Mouse (Mus musculus): Measurements from ENCODE around the gene Rasgef1b. TPM values are rescaled to one million over a fixed set of nuclear protein-coding genes. Genes with fewer than 3 reads are reported as not detected.

Gene Rasgef1b
- polyA plus RNA-seq, 1 experiment from 2014 or later = 25.5 TPM

DNA sequence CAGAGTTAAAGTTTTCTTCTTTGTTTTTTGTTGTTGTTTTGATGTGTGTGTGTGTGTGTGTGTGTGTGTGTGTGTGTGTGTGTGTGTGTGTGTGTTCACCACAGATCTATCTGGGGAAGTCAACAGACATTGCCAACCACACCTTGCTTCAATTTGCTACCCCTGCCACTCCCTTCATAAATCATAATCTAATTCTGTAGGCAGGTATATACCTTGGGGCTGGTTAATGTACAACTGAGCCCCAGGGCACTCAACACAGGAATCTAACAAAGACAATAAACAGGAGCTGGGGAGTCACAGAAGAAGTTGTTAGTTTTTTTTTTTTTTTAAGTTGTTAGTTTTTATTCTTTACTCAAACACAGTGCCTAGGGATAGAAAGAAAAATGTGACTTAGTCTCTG is 403.6 kb downstream of the Rasgef1b start:
- Histone ChIP-seq H3K4me1 (replicated peaks; ENCODE audit: control insufficient read depth, insufficient read depth, low read length) (no peaks in the 10 kb centered on the region), H3K9me3 (ENCODE audit: control insufficient read depth, low read length) (no peaks in the 10 kb centered on the region), H3K4me2 (ENCODE audit: low read depth, low read length, severe bottlenecking) (no peak overlapping the region), H3K9ac (ENCODE audit: low read length) (no peak overlapping the region), H3K4me3 (ENCODE audit: low read depth, low read length) (no peak overlapping the region), H3K27ac (ENCODE audit: low read depth, low read length) (no peak overlapping the region), H3K36me3 (ENCODE audit: control insufficient read depth, insufficient read depth, low read length) (no peaks in the 10 kb centered on the region), H3K27me3 (ENCODE audit: control insufficient read depth, insufficient read depth, low read length) (no peaks in the 10 kb centered on the region)
- ATAC-seq (replicated peaks; ENCODE audit: low FRiP score) = no peak
- DNase-seq (ENCODE audit: low spot score) = no peak

DNA sequence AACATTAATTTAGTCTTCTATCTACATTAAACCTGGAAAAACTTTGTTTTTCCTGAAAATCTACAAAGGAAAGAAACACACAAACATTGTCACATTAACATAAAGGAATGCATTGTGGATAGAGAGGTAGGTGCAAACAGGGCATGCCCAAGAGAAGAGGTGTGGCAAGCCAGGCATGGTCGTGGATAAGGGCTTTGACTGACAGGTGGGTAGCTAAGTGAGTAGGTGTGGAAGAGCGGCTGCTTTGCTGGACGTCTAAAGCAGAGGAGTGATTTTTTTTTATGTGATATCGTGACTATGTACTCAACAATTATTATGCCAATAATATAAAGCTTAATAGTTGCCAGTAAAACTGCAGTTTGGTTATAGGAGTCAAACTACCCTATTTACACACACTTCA is 408.1 kb downstream of the Rasgef1b start:
- Histone ChIP-seq H3K9me3 (ENCODE audit: control insufficient read depth, low read length) (no peaks in the 10 kb centered on the region), H3K4me2 (ENCODE audit: low read depth, low read length, severe bottlenecking) (no peak overlapping the region), H3K4me1 (replicated peaks; ENCODE audit: control insufficient read depth, insufficient read depth, low read length) (no peaks in the 10 kb centered on the region), H3K9ac (ENCODE audit: low read length) (no peak overlapping the region), H3K27ac (ENCODE audit: low read depth, low read length) (no peak overlapping the region), H3K4me3 (ENCODE audit: low read depth, low read length) (no peak overlapping the region), H3K27me3 (ENCODE audit: control insufficient read depth, insufficient read depth, low read length) (no peaks in the 10 kb centered on the region), H3K36me3 (ENCODE audit: control insufficient read depth, insufficient read depth, low read length) (no peaks in the 10 kb centered on the region)
- ATAC-seq (replicated peaks; ENCODE audit: low FRiP score) (no peak), DNase-seq (ENCODE audit: low spot score) (no peak)
- WGBS = 77% methylated on average over 4 of the region's 4 CpGs

DNA sequence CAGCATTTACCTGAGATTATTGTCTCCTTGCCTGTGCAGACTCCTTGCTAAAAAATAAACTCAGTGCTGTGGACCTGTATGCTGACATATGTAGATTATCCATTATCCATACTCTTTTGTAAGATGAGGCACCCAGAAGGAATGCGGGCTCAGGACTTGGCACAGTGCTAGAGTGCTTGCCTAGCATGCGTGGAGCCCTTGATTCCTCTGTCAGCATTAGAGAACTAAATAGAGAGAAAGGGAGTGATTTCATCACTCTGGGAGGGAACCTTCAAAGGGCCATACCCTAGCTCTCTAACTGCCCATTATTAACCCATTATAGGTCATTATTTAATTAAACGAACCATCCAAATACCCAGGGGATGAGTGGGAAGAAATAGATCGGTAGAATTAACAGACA is 430.9 kb downstream of the Rasgef1b start:
- Histone ChIP-seq H3K27ac (ENCODE audit: low read depth, low read length) (no peak overlapping the region), H3K4me1 (replicated peaks; ENCODE audit: control insufficient read depth, insufficient read depth, low read length) (no peaks in the 10 kb centered on the region), H3K36me3 (ENCODE audit: control insufficient read depth, insufficient read depth, low read length) (no peaks in the 10 kb centered on the region), H3K9ac (ENCODE audit: low read length) (no peak overlapping the region), H3K27me3 (ENCODE audit: control insufficient read depth, insufficient read depth, low read length) (no peaks in the 10 kb centered on the region), H3K4me3 (ENCODE audit: low read depth, low read length) (no peak overlapping the region), H3K4me2 (ENCODE audit: low read depth, low read length, severe bottlenecking) (no peak overlapping the region), H3K9me3 (ENCODE audit: control insufficient read depth, low read length) (no peaks in the 10 kb centered on the region)
- whole genome bisulfite sequencing = 62% methylated on average over 4 of the region's 4 CpGs
- no peak for DNase-seq (ENCODE audit: low spot score)
- no peak for ATAC-seq (replicated peaks; ENCODE audit: low FRiP score)

DNA sequence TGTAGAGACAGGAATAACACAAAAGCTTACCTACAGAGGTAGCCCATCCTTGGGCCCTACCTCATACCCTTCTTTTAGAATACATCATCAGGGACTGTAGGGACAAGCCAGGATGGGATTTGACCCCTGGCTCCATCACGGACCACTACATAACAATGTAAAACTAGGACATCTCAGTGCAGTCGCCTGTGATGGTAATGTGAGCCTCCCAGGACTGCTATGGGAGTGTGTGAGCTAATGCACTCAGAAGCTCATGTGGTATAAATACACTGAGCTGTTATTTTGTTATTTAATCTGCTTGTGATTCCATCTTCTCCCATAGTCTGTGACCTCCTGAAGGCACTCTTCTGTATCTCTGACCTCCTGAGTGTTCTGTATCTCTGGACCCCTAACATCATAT is 432.5 kb downstream of the Rasgef1b start:
- Histone ChIP-seq H3K4me3 (ENCODE audit: low read depth, low read length) (no peak overlapping the region), H3K4me2 (ENCODE audit: low read depth, low read length, severe bottlenecking) (no peak overlapping the region), H3K36me3 (ENCODE audit: control insufficient read depth, insufficient read depth, low read length) (no peaks in the 10 kb centered on the region), H3K4me1 (replicated peaks; ENCODE audit: control insufficient read depth, insufficient read depth, low read length) (no peaks in the 10 kb centered on the region), H3K27ac (ENCODE audit: low read depth, low read length) (no peak overlapping the region), H3K27me3 (ENCODE audit: control insufficient read depth, insufficient read depth, low read length) (no peaks in the 10 kb centered on the region), H3K9ac (ENCODE audit: low read length) (no peak overlapping the region), H3K9me3 (ENCODE audit: control insufficient read depth, low read length) (no peaks in the 10 kb centered on the region)
- no peak for DNase-seq (ENCODE audit: low spot score)
- no peak for ATAC-seq (replicated peaks; ENCODE audit: low FRiP score)
- WGBS = 87% methylated on average over 2 of the region's 2 CpGs

DNA sequence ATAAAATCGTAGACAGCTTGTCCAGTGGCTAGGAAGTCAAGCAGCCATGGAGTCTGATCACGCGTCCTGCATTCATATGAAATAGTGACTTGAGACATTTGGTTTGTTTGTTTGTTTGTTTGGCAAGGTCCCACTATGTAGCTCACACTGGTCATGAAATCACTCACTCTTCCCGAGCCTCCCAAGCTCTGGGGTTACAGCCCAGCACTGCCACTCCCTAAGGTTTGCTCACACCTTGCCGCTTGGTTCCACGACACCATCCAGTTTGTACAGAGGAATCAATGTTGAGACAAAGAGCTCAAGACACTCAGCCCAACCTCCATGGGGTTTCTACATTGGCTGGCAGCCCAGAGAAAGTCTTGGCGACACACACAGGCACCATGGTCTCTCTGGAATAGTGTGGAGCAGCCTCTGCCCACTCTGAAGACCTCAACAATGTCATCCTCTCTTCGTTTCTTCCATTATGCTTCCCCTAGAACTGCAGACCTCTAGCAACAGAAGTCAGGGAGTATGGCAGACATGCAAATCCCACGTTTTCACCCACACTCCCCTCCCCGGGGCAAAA is 436.5 kb downstream of the Rasgef1b start:
- Histone ChIP-seq H3K36me3 (ENCODE audit: control insufficient read depth, insufficient read depth, low read length) (no peaks in the 10 kb centered on the region), H3K4me1 (replicated peaks; ENCODE audit: control insufficient read depth, insufficient read depth, low read length) (no peaks in the 10 kb centered on the region), H3K27me3 (ENCODE audit: control insufficient read depth, insufficient read depth, low read length) (no peaks in the 10 kb centered on the region), H3K4me3 (ENCODE audit: low read depth, low read length) (no peak overlapping the region), H3K4me2 (ENCODE audit: low read depth, low read length, severe bottlenecking) (no peak overlapping the region), H3K27ac (ENCODE audit: low read depth, low read length) (no peak overlapping the region), H3K9ac (ENCODE audit: low read length) (no peak overlapping the region), H3K9me3 (ENCODE audit: control insufficient read depth, low read length) (no peaks in the 10 kb centered on the region)
- DNase-seq (ENCODE audit: low spot score) (no peak), ATAC-seq (replicated peaks; ENCODE audit: low FRiP score) (no peak)
- WGBS = 91% methylated on average over 10 of the region's 10 CpGs

DNA sequence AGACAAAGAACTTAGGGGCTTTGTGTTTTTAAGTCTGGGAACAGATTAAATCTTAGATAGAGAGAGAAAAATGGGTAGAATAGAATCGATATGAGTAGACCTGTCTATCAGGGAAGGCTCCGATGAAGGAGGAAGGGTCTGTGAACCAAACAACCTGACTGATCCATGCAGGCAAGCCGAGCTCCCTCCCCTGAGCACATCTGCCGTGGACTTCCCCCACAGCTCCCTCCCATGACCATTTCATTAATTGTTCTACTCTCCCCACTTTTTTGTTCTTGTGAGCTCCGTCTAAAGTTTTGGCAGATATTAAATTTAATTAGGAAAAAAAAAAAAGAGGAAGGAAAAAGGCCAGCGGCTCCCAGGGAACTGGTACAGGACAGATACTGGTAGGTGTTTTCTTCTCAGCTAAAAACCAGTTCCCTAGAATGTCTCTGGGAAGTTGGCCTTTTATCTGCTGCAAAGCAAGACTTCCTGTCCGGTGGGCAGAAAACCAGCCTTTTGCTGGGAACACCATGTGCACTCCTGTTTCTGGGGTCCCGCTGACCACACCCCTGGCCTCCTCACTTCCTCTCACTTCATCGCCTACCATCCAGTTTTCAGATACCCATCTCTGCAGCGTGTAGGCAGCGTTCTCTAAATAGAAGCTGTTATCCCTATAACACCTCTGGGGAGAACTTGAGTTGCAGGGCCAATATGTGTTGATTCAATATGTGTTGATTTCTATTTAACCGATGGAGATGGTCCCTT is 437.6 kb downstream of the Rasgef1b start:
- Histone ChIP-seq H3K27me3 (ENCODE audit: control insufficient read depth, insufficient read depth, low read length) (no peaks in the 10 kb centered on the region), H3K9ac (ENCODE audit: low read length) (no peak overlapping the region), H3K36me3 (ENCODE audit: control insufficient read depth, insufficient read depth, low read length) (no peaks in the 10 kb centered on the region), H3K4me1 (replicated peaks; ENCODE audit: control insufficient read depth, insufficient read depth, low read length) (no peaks in the 10 kb centered on the region), H3K9me3 (ENCODE audit: control insufficient read depth, low read length) (no peaks in the 10 kb centered on the region), H3K4me3 (ENCODE audit: low read depth, low read length) (no peak overlapping the region), H3K4me2 (ENCODE audit: low read depth, low read length, severe bottlenecking) (no peak overlapping the region), H3K27ac (ENCODE audit: low read depth, low read length) (no peak overlapping the region)
- ATAC-seq (replicated peaks; ENCODE audit: low FRiP score) (no peak), DNase-seq (ENCODE audit: low spot score) (no peak)
- WGBS = 86% methylated on average over 12 of the region's 12 CpGs

DNA sequence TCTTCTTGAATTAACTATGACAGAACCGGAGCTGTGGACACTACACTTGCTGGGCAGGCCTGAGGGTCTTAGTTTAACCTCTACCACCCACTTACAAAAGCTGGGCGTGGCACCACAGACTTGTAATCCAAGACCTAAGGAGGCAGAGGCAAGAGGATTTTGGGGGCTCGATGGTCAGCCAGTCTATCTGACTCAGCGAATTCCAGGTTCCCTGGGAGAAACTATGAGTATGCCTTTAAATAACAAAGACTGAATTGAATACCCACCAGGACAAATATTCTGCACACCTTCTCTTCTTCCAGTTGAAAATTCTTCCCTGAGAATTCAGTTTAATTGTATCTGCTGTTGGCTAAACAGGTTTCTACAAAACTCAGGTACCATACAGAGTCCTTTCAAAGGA is 440.6 kb downstream of the Rasgef1b start:
- Histone ChIP-seq H3K36me3 (ENCODE audit: control insufficient read depth, insufficient read depth, low read length) (no peaks in the 10 kb centered on the region), H3K4me3 (ENCODE audit: low read depth, low read length) (no peak overlapping the region), H3K27me3 (ENCODE audit: control insufficient read depth, insufficient read depth, low read length) (no peaks in the 10 kb centered on the region), H3K9ac (ENCODE audit: low read length) (no peak overlapping the region), H3K4me2 (ENCODE audit: low read depth, low read length, severe bottlenecking) (no peak overlapping the region), H3K27ac (ENCODE audit: low read depth, low read length) (no peak overlapping the region), H3K9me3 (ENCODE audit: control insufficient read depth, low read length) (no peaks in the 10 kb centered on the region), H3K4me1 (replicated peaks; ENCODE audit: control insufficient read depth, insufficient read depth, low read length) (no peaks in the 10 kb centered on the region)
- DNase-seq (ENCODE audit: low spot score) = no peak
- ATAC-seq (replicated peaks; ENCODE audit: low FRiP score) = no peak
- 80% methylated on average over 4 of the region's 4 CpGs for WGBS

DNA sequence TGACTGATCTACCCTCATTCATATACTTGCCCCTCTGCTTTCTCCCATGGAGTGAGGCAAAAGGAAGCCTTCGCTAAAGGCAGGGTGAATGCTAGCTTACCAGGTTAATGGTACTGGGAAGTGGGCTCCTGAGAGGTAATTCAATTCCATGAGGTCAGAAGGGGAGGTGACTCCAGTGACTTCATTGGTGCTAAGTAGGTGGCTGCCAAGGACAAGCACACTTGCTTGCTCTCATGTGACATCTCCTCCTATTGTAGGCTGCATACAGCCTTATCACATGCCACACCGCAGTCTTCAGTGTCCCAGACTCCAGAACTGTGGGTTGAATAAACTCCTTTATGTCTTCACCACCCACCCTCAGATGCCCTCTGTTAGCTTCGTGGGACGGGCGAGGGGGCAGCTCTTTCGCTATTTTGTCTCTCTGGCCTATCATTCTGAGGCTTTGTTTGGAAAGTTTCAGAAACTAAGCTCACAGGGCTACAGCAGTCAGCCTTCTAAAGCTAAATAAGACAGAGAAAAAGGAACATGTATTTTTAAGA is 441.1 kb downstream of the Rasgef1b start:
- Histone ChIP-seq H3K4me2 (ENCODE audit: low read depth, low read length, severe bottlenecking) (no peak overlapping the region), H3K9me3 (ENCODE audit: control insufficient read depth, low read length) (no peaks in the 10 kb centered on the region), H3K27me3 (ENCODE audit: control insufficient read depth, insufficient read depth, low read length) (no peaks in the 10 kb centered on the region), H3K4me3 (ENCODE audit: low read depth, low read length) (no peak overlapping the region), H3K4me1 (replicated peaks; ENCODE audit: control insufficient read depth, insufficient read depth, low read length) (no peaks in the 10 kb centered on the region), H3K9ac (ENCODE audit: low read length) (no peak overlapping the region), H3K27ac (ENCODE audit: low read depth, low read length) (no peak overlapping the region), H3K36me3 (ENCODE audit: control insufficient read depth, insufficient read depth, low read length) (no peaks in the 10 kb centered on the region)
- ATAC-seq (replicated peaks; ENCODE audit: low FRiP score) = no peak
- 91% methylated on average over 6 of the region's 6 CpGs for WGBS
- no peak for DNase-seq (ENCODE audit: low spot score)

DNA sequence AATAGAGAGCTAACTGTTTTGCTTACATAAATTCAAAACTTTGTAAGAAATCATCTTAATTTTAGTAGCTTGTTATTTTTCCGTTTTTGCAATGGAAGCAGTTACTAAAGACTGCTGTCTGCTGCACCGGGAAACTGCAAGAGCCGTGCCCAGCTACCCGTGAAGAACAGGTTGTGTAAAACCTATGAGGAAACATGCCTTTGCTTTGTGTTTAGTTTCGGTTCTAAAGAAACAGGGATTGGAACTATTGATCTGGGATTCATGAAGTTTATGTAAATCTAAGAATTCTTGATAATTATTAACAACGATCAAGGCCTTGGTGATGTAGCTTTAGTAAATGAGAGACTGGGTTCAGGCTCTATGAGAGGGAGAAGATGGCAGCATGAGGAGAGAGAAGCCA is 442.3 kb downstream of the Rasgef1b start:
- no peaks in the 10 kb centered on the region for H3K9me3 ChIP-seq (ENCODE audit: control insufficient read depth, low read length)
- WGBS = 91% methylated on average over 6 of the region's 6 CpGs
- no peaks in the 10 kb centered on the region for H3K27me3 ChIP-seq (ENCODE audit: control insufficient read depth, insufficient read depth, low read length)
- no peak overlapping the region for H3K9ac ChIP-seq (ENCODE audit: low read length)
- H3K27ac ChIP-seq (ENCODE audit: low read depth, low read length) = no peak overlapping the region
- no peak overlapping the region for H3K4me2 ChIP-seq (ENCODE audit: low read depth, low read length, severe bottlenecking)
- DNase-seq (ENCODE audit: low spot score) (no peak), ATAC-seq (replicated peaks; ENCODE audit: low FRiP score) (no peak)
- no peaks in the 10 kb centered on the region for H3K4me1 ChIP-seq (replicated peaks; ENCODE audit: control insufficient read depth, insufficient read depth, low read length)
- no peaks in the 10 kb centered on the region for H3K36me3 ChIP-seq (ENCODE audit: control insufficient read depth, insufficient read depth, low read length)
- no peak overlapping the region for H3K4me3 ChIP-seq (ENCODE audit: low read depth, low read length)
